Mouse (Mus musculus): ENCODE measurements around the gene Cgnl1.
"Not testable (repeated sequence)": the region's sequence is repeated elsewhere in the genome, so short reads cannot be mapped to it uniquely, and the experiment has no call there.

Cgnl1 gene

GRCm38 (mm10) chr9:71628921-71629320, 142.5 kb downstream of the Cgnl1 start:
- no peak for DNase-seq (ENCODE audit: extremely low read depth, low read depth, low spot score)

GRCm38 (mm10) chr9:71628286-71628685, 143.1 kb downstream of the Cgnl1 start:
- DNase-seq (ENCODE audit: extremely low read depth, low read depth, low spot score), result no peak

DNA sequence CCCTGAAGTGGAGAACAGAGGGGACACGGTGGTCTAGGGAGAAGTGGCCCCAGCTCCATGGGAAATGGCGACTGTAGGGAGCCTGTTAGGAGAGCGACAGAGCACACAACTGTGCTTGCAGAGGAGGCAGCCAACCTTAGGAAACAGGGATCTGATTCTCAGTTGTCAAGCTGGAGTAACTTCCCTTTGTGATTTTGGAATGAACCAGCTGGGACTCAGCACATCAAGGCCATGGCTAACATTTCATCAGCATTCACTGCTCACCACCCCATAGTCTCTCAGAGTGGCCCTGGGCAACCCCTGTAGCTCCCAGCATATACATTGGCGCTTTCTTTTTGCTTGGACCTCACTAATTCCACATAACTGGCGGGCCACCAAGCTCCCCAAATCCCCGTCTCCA, 145.4 kb downstream of the Cgnl1 start:
- no peak for DNase-seq (ENCODE audit: extremely low read depth, low read depth, low spot score)

DNA sequence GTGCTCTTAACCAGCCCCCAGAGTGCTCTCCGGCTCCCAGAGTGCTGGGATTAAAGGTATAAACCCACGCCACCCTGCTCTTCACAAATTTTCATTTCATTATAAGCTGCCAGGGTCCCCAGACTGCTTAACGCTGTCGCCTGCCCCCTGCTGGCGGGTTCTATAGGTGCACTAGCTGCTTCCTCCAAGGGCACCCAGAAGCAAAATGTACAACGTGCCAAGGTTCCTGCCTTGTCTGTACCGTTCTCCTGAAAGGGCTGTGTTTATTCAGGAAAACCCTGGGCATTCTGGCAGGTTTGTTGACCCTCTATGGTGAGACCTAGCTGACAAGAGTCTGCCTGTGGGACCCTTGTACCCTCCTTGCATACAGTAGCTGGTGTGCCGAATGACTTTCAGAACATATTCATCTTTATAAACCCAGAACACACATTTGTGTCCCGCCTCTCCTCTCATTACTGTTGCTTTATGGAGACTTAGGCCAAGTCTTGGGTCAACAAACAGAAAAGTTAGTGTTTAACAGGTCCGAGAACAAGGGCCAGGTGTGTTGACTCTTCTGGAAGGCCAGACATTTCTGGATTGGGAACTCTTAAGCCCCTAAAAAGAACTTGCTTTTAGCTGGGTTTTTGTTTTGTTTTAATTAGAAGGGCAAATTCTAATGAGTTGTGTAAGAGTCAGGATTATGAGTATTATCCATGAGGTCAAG, 146.5 kb downstream of the Cgnl1 start:
- no peak for DNase-seq (ENCODE audit: extremely low read depth, low read depth, low spot score)

DNA sequence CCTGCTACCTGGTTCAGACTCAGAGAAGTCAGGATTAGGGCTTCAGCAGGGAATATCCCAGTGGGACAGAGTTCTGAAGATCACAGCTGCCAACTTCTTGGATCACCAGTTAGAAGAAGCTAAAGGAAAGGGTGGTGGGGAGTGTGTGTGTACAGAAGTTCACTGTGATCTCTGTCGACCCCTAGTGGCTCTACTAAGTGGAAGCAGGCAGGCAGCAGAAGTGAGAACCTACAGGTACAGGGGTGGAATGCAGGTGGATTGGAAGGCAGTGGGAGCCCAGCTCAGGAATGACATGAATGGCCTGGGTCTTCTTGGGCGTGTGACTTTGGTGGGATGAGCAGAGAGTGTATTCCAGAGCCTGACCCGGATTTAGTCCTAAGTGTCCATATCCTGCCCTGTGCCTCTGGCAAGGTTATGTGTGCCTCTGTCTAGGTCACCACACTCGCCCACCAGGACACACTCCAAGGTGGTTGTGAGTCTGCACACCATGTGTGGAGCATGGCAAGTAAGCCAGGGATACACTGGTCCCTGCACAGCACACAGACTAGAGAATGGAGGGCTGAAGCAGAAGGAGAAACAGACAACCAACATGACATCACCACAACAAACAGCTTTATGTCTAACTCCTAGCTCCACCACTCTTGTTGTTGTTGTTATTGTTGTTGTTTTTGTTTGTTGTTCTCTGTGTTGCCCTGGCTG, 147.4 kb downstream of the Cgnl1 start:
- no peak for DNase-seq (ENCODE audit: extremely low read depth, low read depth, low spot score)

- DNase-seq (ENCODE audit: extremely low read depth, low read depth, low spot score), result no peak
These were observed 148.8 kb downstream of the Cgnl1 start for GRCm38 (mm10) chr9:71622593-71622992.

DNA sequence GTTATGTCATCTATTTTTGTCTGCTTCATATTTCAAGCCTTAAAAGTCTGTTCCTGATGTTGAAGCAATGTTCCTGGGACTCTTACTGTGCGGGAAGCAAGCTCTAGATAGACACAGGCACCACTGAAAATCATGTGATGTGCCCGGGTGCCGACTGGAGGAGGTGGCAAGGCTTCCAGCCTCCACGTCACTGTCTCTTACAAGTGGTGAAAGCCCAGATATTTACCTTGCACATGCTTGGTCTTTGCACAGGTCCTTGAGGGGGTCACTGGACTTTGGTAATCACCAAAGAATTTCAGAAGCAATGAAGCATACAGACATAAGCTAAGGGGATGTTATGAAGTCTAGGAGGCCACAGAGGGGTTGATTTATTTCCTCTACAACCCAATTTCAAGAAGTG, 149.4 kb downstream of the Cgnl1 start:
- DNase-seq (ENCODE audit: extremely low read depth, low read depth, low spot score), result no peak

DNA sequence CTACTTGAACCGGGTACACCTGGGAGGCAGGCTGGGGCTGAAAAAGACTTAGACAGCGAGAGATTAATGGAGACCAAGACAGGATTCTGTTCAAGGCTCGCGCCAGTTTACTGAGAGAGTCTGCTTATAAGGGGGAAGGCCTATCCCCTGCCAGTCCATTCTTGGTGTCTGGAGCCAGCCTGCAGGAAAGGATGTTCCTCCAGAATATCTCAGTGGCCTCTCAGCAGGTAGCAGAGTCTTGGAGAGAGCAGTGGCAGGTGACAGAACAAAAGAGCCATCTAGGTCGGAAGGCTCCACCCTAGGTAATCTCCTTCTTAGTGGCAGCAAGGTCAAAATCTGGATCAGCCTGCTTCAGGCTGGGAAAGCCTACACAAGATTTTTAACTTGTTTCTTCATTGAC, 151.3 kb downstream of the Cgnl1 start:
- not testable (repeated sequence) for DNase-seq (ENCODE audit: extremely low read depth, low read depth, low spot score)

DNA sequence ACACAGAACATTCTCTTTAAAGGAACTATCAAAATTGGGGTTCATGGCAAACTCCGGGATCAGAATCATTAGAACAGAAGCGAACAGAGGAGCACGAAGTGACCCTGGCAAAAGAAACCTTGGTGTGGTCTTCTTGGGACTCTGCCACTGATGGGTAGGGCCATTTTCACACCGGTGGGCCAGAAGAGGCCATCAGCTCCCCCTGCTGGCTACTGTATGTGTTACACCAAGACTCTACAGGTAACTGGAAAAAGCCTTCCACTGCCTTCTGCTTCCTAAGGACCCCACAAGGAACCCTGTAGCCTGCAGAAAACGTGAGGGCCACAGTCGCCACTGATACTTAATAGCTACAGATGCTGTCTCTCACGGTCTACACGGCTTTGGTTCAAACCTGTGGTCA, 154.0 kb downstream of the Cgnl1 start:
- DNase-seq (ENCODE audit: extremely low read depth, low read depth, low spot score), result no peak

- DNase-seq (ENCODE audit: extremely low read depth, low read depth, low spot score), result no peak
These were observed 155.2 kb downstream of the Cgnl1 start for GRCm38 (mm10) chr9:71616185-71616584.

GRCm38 (mm10) chr9:71614643-71615042, 156.8 kb downstream of the Cgnl1 start:
- no peak for DNase-seq (ENCODE audit: extremely low read depth, low read depth, low spot score)

DNA sequence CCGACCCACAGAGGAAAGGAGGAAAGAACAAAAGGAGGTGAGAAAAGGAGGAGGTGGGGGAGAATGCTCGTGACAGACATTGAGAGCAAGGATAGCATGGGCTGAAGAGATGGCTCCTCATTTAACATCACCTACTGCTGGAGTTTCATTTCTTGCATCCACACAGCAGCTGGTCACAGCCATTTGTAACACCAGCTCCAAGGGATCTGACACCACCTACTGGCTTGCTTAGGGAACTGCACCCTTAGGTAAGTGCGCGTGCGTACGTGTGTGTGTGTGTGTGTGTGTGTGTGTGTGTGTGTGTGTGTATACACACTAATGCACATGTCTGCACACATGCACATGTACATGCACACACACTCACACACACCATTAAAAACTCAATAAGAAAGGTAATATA, 158.4 kb downstream of the Cgnl1 start:
- no peak for DNase-seq (ENCODE audit: extremely low read depth, low read depth, low spot score)

- DNase-seq (ENCODE audit: extremely low read depth, low read depth, low spot score), result no peak
These were observed 159.5 kb downstream of the Cgnl1 start for GRCm38 (mm10) chr9:71611876-71612275.

- DNase-seq (ENCODE audit: extremely low read depth, low read depth, low spot score), result no peak
These were observed 162.4 kb downstream of the Cgnl1 start for GRCm38 (mm10) chr9:71609010-71609409.

- DNase-seq (ENCODE audit: extremely low read depth, low read depth, low spot score), result no peak
These were observed 164.9 kb downstream of the Cgnl1 start for GRCm38 (mm10) chr9:71606296-71607057.

DNA sequence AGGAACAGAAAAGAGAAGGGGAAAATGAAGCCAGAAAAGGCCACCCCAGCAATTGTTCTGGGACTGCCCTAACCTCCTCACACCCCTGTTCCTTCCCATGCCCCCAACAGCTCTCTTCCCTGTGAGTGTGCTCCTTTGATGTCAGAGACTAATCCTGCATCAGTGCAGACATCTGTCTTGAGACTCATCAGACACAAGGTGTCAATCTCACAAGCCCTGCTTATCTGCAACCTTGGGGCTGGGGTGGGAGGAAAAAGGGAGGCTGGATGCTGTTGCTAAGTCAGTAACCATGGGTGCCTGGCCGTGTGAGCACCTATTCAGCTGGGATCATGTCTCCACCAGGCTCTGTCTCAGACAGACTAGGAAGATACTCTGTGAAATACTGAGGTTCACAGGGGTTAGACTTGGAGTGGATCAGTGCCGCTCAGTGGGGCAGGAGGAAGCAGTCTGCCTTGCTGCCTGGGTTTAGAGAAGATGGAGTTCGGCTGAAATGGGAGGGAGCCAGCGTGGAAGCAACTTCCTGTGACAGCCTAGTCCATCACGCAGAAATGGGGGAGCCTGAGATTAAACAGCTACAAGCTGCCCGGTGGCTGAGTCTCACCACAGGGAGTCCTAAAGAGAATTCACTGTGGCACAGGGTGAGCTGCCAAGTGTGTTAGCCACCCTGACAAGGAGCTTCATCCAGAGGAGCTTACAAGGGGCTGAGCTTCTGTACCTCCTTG, 166.3 kb downstream of the Cgnl1 start:
- DNase-seq (ENCODE audit: extremely low read depth, low read depth, low spot score), result no peak

- DNase-seq (ENCODE audit: extremely low read depth, low read depth, low spot score), result no peak
These were observed 171.5 kb downstream of the Cgnl1 start for GRCm38 (mm10) chr9:71599861-71600260.

DNA sequence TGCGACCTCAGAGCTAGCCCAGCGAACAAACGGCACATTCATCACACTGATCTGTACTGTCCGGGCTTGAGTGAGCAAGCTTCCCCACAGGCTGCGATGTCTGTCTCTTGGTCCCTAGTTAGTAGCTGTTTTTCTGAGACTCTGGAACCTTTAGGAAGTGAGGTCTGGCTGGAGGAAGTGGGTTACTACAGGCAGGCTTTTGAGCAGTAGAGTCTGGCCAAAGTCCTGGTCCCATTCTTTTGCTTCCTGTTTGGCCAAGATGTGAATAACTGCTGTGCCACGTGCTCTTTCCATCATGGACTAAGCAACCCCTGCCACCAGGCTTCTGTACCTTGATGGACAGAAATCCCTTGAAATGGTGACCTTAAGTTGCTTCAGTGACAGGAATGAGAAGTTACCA, 174.5 kb downstream of the Cgnl1 start:
- no peak for DNase-seq (ENCODE audit: extremely low read depth, low read depth, low spot score)

DNA sequence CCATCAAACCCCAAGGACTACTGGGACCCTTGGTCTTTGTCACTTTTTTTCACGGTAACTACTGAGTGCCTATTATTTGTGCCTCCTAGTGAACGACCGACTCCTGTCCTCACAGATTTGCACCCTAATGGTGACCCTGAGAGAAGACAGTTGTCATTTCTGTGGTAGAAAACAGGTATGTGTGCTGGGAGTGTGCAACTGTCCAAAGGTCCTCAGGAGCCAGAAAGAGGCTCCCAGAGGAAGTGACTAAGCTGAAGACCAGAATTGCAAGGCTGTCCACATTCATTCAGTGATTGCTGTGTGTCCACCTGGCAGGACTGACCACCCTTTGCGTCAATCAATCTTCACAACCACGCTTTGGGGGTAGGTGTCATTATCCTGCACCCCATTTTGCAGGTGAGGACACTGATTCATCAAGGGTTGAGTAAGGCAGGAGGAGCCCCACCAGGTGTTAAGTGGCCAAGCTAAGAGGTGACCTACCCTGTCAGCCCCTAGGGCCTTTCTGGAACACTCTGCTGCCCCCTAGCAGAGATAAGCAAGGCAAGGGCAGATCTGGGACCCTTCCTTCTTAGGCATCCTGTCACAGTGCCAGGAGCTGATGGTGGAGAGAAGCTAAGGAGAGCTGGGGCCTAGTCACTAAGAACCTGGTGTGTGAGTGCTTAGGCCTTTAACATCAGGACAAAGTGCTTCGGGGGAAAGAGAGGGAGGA, 178.7 kb downstream of the Cgnl1 start:
- DNase-seq (ENCODE audit: extremely low read depth, low read depth, low spot score), result no peak

GRCm38 (mm10) chr9:71591938-71592548, 179.4 kb downstream of the Cgnl1 start, which contains the start of gene Myzap:
Gene Myzap (minus strand): TSS chr9:71592360.
- DNase-seq (ENCODE audit: extremely low read depth, low read depth, low spot score), result no peak

Data from fat pad, adult 2 months (tissue).